Mouse (Mus musculus) embryonic fibroblast, embryonic 13.5 days (primary cell): ENCODE results near the gene Kcnj8.

Experiments
- CTCF ChIP-seq: IDR thresholded peaks from 2 replicates; pipeline ENCODE4 v1.5.1; 2011; ENCODE audit warnings: mild to moderate bottlenecking, control low read depth, low read length, moderate library complexity, borderline replicate concordance; ENCODE audit not compliant: insufficient read depth
- POLR2A ChIP-seq: IDR thresholded peaks from 2 replicates; pipeline ENCODE4 v1.6.1; 2011; ENCODE audit warnings: low read depth, mild to moderate bottlenecking, control low read depth, low read length, moderate library complexity

- TF ChIP-seq CTCF, result no peak
- no peak for TF ChIP-seq POLR2A
Measured at GRCm38 (mm10) chr6:142521591-142522110, 49.8 kb downstream of the Kcnj8 start.
